Mouse (Mus musculus) liver, adult 2 months (tissue): ENCODE measurements around the gene Fam174b.

Experiments
- CTCF ChIP-seq: fragments of 200-500 bp; IDR thresholded peaks from 2 replicates; pipeline ENCODE4 v1.5.1; 2011; ENCODE audit warnings: low read depth, low read length, control low read depth
- POLR2A ChIP-seq: fragments of 200-500 bp; IDR thresholded peaks from 2 replicates; pipeline ENCODE4 v1.6.1; 2011; ENCODE audit warnings: low read length, control low read depth; ENCODE audit not compliant: insufficient read depth; ENCODE audit errors: extremely low read depth

- TF ChIP-seq POLR2A (no peak), CTCF (no peak)
Observed at GRCm38 (mm10) chr7:73740111-73741035, at the start of gene Fam174b.
